Mouse (Mus musculus) gastrocnemius, postnatal 36 days (tissue): Measurements from ENCODE around the gene Ddx19b. TPM values are rescaled to one million over a fixed set of nuclear protein-coding genes. Genes with fewer than 3 reads are reported as not detected.
A peak's percentile ranks its signal among the peaks of the same experiment; 100 is the strongest.
"Not testable (repeated sequence)": the region's sequence is repeated elsewhere in the genome, so short reads cannot be mapped to it uniquely, and the experiment has no call there.

ENCODE experiments used
- DNase-seq, 2 experiments: peaks; one replicate each; pipeline ENCODE4 v3.0.0; 2022
- intact Hi-C: fragments of 180-260 bp; cut with DNase I; formaldehyde crosslinking; loops from one replicate; pipeline ENCODE4 v1.15.1; 2025
- total RNA-seq, 2 experiments: library from RNA; stranded (reverse); gene quantifications; 2 replicates each; pipeline ENCODE4 v1.2.3; 2021

Gene Ddx19b
- total RNA-seq, 2 experiments from 2014 or later, result 11.0 to 12.2 TPM

GRCm38 (mm10) chr8:111042546-111042945 lies 11.0 kb upstream of the Ddx19b start:
- intact Hi-C loops, result no loop called here
- no peak for DNase-seq

- intact Hi-C loops, result loop anchor here (2.0 kb wide), 1 partner anchor 16 kb away; no protein-coding TSS in a partner anchor
These were observed 5.0 kb upstream of the Ddx19b start for GRCm38 (mm10) chr8:111036591-111036990.

GRCm38 (mm10) chr8:111034276-111034675 lies 2.7 kb upstream of the Ddx19b start:
- no peak for DNase-seq
- intact Hi-C loops, result no loop called here

More at GRCm38 (mm10) chr8:111036591-111036990, 5.0 kb upstream of the Ddx19b start:
- no peak for DNase-seq

- intact Hi-C loops, result no loop called here
- DNase-seq, result peak; percentile 91 to 98
These were observed 2.1 kb upstream of the Ddx19b start for GRCm38 (mm10) chr8:111033482-111034215.

GRCm38 (mm10) chr8:111032916-111033315 lies 1.4 kb upstream of the Ddx19b start, which contains the start of gene Aars:
Gene Aars (plus strand): TSS chr8:111033144.
- intact Hi-C loops, result no loop called here
- no peak for DNase-seq

GRCm38 (mm10) chr8:111030045-111030444 lies 1.5 kb downstream of the Ddx19b start:
- intact Hi-C loops, result no loop called here

GRCm38 (mm10) chr8:111029589-111029988 lies 2.0 kb downstream of the Ddx19b start:
- intact Hi-C loops, result no loop called here
- no peak for DNase-seq

More at GRCm38 (mm10) chr8:111030045-111030444, 1.5 kb downstream of the Ddx19b start:
- no peak for DNase-seq

- peak; percentile 67 to 72 for DNase-seq
- intact Hi-C loops, result no loop called here
These were observed 4.1 kb downstream of the Ddx19b start for GRCm38 (mm10) chr8:111027391-111027937.

GRCm38 (mm10) chr8:111026609-111027008 lies 4.9 kb downstream of the Ddx19b start:
- DNase-seq, intact Hi-C loops: not testable (repeated sequence)

GRCm38 (mm10) chr8:111010230-111010991 lies 21.1 kb downstream of the Ddx19b start:
- intact Hi-C loops, DNase-seq: not testable (repeated sequence)

- intact Hi-C loops, result no loop called here
These were observed 33.7 kb downstream of the Ddx19b start, which contains the start of gene Ddx19a for GRCm38 (mm10) chr8:110997547-110998531. Gene Ddx19a (minus strand): TSS chr8:110997800.

GRCm38 (mm10) chr8:110996641-110997430 lies 34.7 kb downstream of the Ddx19b start:
- intact Hi-C loops, result no loop called here
- no peak for DNase-seq

More at GRCm38 (mm10) chr8:110997547-110998531, 33.7 kb downstream of the Ddx19b start, which contains the start of gene Ddx19a:
- DNase-seq, result peak; percentile 77 to 79

GRCm38 (mm10) chr8:110990017-110990416 lies 41.5 kb downstream of the Ddx19b start:
- DNase-seq, result no peak
- intact Hi-C loops, result no loop called here

GRCm38 (mm10) chr8:110987805-110988744 lies 43.5 kb downstream of the Ddx19b start:
- no peak for DNase-seq
- intact Hi-C loops, result no loop called here

GRCm38 (mm10) chr8:110981304-110981703 lies 50.2 kb downstream of the Ddx19b start:
- DNase-seq, result no peak
- intact Hi-C loops, result no loop called here

- DNase-seq, intact Hi-C loops: not testable (repeated sequence)
These were observed 53.6 kb downstream of the Ddx19b start for GRCm38 (mm10) chr8:110977987-110978386.

GRCm38 (mm10) chr8:110976532-110976931 lies 55.0 kb downstream of the Ddx19b start:
- DNase-seq, intact Hi-C loops: not testable (repeated sequence)
